Mouse (Mus musculus): ENCODE data around the gene Plxna3. TPM values are rescaled to one million over a fixed set of nuclear protein-coding genes. Genes with fewer than 3 reads are reported as not detected.

The Plxna3 gene
- 16.8 and 18.4 TPM in 2 replicates for polyA plus RNA-seq (2015; fragmentation: Nextera tagmentation; extraction: Ambion mirVana)

DNA sequence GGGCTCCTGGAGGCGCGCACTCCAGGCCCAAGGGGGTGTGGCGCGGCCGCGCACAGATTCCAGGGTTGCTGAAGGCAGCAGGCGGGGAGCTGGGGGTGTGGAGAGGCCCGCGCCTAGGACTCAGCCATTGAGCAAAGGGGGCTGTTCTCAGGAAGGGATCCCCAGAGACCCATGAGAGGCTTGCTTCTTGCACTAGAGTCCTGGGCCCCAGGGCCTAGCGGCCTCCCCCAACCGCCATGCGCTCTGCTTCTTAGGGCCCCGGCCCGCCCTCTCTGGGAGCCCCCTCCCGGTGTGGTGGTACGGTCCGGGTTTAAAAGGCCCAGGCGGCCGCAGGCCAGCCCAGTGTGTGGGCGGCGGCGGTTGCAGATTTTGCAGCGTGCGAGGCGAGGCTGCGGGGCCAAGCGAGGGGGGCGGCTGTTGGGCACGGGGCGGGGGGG lies at the start of gene Plxna3:
Plxna3 (plus strand) TSS at position 342 of the 437 bp plus-strand sequence.
- peak; percentile 93 for ATAC-seq (ENCODE audit: insufficient read depth, low FRiP score)

DNA sequence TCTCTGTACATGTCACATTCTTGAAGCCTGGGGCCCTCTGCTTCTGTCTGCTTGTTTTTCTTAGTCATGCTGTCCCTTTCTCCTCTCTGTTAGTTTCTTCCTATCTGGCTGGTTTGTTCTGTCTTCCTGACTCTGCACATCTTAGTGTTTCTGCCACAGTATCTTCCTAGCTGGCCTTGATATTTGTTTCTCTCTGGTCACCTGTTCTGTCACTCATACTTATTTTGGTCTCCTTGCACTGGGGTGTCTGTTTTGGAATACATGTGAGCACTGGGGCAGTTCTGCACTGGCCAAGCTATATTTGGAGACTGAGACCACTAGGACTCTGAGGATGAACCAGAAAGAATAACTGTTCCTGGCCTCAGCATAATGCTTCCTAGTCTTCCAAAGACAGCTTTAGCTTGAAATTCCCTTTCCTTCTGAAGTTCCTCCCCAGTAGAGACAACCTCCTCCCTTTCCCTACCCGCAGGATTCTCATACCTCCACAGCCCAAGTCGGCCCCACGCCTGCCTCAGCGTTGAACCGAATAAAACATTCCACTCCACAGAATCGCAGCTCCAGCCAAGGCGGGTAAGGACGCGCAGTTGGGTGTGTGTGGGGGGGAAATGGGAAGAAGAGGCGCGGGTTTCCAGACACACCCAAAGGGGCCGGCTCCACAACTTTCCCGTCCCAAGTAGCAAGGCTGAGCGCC lies 47.7 kb upstream of the Plxna3 start:
- Histone ChIP-seq H3K9me3 (replicated peaks; ENCODE audit: control insufficient read depth, low read length) (no peaks in the 10 kb centered on the region), H3K9ac (ENCODE audit: low read length) (peak overlapping the region; percentile 70), H3K27ac (ENCODE audit: low read length) (peak overlapping the region; percentile 93), H3K4me3 (replicated peaks; ENCODE audit: low read length) (peak overlapping the region; percentile 53), H3K4me1 (ENCODE audit: control insufficient read depth, insufficient read depth, low read length) (peaks cover 6% of the 10 kb centered on the region; the same call in 1 of the 2 replicates), H3K36me3 (ENCODE audit: control insufficient read depth, insufficient read depth, low read length) (no peaks in the 10 kb centered on the region), H3K27me3 (ENCODE audit: control insufficient read depth, insufficient read depth, low read length) (no peaks in the 10 kb centered on the region), H3K4me2 (ENCODE audit: low read depth, low read length) (peak overlapping the region; percentile 65)
- 8% methylated on average over 14 of the region's 14 CpGs for WGBS
- 0 out of 2 replicates have a peak, but pooled peaks have one; percentile 5 for ATAC-seq (ENCODE audit: insufficient read depth, low FRiP score)

More for the DNA sequence above, at the start of gene Plxna3:
- no peaks in the 10 kb centered on the region for H3K36me3 ChIP-seq (ENCODE audit: control insufficient read depth, insufficient read depth, low read length)
- no peaks in the 10 kb centered on the region for H3K27me3 ChIP-seq (ENCODE audit: control insufficient read depth, insufficient read depth, low read length)
- H3K4me3 ChIP-seq (replicated peaks; ENCODE audit: low read length): peak within 1 kb of the TSS; percentile 55
- peak within 1 kb of the TSS; percentile 60 for H3K4me2 ChIP-seq (ENCODE audit: low read depth, low read length)
- H3K4me1 ChIP-seq (ENCODE audit: control insufficient read depth, insufficient read depth, low read length): no peaks in the 10 kb centered on the region
- peak within 1 kb of the TSS; percentile 76 for H3K9ac ChIP-seq (ENCODE audit: low read length)
- no peaks in the 10 kb centered on the region for H3K9me3 ChIP-seq (replicated peaks; ENCODE audit: control insufficient read depth, low read length)
- WGBS: 8% methylated on average over 28 of the region's 30 CpGs
- peak within 1 kb of the TSS; percentile 77 for H3K27ac ChIP-seq (ENCODE audit: low read length)

DNA sequence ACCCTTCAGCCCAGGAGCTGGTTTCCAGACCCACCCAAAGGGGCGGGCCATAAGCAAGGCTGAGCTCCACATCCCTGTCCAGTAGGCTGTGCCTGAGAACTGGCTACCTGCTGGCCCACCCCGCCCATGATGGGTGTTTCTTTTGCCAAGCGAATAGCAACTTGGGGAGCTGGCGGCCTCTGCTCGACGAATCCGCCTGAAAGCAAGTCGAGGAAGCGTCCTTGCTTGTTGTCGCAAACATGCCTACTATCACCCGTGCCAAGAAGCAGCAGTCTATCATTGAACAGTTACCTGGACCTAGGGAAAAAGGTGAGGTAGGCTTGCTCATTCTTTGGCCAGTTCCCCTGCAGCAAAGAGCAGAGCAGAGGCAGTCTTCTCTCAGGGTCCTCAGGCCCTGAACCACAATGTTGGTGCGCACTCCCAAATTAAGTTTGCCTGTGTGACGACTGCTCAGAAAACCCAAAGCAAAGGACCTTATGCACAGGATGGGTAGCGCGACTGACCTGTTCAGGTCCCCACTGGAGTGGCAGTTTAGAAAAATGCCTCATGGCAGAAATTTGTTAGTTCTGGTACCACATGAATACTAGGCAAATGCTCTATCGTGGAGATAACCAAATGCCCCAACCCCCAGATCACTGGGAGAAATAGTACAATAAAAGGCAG lies 47.0 kb upstream of the Plxna3 start, which contains the start of the genes Taz and Dnase1l1:
Taz (plus strand) TSS at position 181 of the 663 bp plus-strand sequence.
Dnase1l1 (minus strand) TSS at position 606 of the 663 bp plus-strand sequence.
- Histone ChIP-seq H3K27ac (ENCODE audit: low read length) (peak within 1 kb of the TSS; percentile 93), H3K36me3 (ENCODE audit: control insufficient read depth, insufficient read depth, low read length) (no peaks in the 10 kb centered on the region), H3K9ac (ENCODE audit: low read length) (peak within 1 kb of the TSS; percentile 70), H3K9me3 (replicated peaks; ENCODE audit: control insufficient read depth, low read length) (no peaks in the 10 kb centered on the region), H3K4me1 (ENCODE audit: control insufficient read depth, insufficient read depth, low read length) (peaks cover 6% of the 10 kb centered on the region; the same call in 1 of the 2 replicates), H3K4me3 (replicated peaks; ENCODE audit: low read length) (peak within 1 kb of the TSS; percentile 53), H3K27me3 (ENCODE audit: control insufficient read depth, insufficient read depth, low read length) (no peaks in the 10 kb centered on the region), H3K4me2 (ENCODE audit: low read depth, low read length) (peak within 1 kb of the TSS; percentile 65)
- 16% methylated on average over 16 of the region's 16 CpGs for WGBS
- peak; percentile 95 for ATAC-seq (ENCODE audit: insufficient read depth, low FRiP score)

DNA sequence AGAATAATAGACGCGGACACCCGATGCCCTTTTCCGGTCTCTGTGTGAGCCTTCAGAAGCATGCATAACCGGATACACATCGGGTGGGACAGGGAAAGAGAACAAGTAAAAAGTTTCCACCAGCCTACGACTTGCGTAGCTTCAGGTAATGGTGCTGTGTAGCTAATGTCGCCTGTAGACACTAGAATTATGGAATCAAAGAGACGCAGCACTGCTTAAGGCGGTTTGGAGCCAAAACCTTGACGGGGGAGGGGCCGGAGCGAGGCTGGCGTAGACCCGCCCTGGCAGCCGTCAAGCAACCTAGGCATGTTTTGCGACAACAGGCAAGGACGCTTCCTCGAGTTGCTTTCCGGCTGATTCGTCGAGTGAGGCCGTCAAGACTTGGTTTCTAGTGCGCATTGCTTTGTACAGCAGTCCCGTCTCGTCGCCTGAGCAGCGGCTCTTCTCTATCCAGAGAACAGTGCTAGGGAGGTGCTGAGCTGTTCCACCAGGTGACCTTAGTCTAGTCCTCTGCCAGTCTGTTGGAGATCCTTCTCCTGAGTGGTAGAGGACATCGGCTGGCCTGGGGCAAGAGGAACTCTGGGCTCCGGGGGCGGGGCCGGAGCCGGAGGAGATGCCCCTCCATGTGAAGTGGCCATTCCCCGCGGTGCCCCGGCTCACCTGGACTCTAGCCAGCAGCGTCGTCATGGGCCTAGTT lies 46.3 kb upstream of the Plxna3 start:
- Histone ChIP-seq H3K9me3 (replicated peaks; ENCODE audit: control insufficient read depth, low read length) (no peaks in the 10 kb centered on the region), H3K27me3 (ENCODE audit: control insufficient read depth, insufficient read depth, low read length) (no peaks in the 10 kb centered on the region), H3K4me2 (ENCODE audit: low read depth, low read length) (peak overlapping the region; percentile 65), H3K4me3 (replicated peaks; ENCODE audit: low read length) (peak overlapping the region; percentile 53), H3K36me3 (ENCODE audit: control insufficient read depth, insufficient read depth, low read length) (no peaks in the 10 kb centered on the region), H3K27ac (ENCODE audit: low read length) (peak overlapping the region; percentile 93), H3K9ac (ENCODE audit: low read length) (peak overlapping the region; percentile 68), H3K4me1 (ENCODE audit: control insufficient read depth, insufficient read depth, low read length) (peaks cover 6% of the 10 kb centered on the region; the same call in 1 of the 2 replicates)
- peak; percentile 72 for ATAC-seq (ENCODE audit: insufficient read depth, low FRiP score)
- WGBS: 19% methylated on average over 39 of the region's 39 CpGs

DNA sequence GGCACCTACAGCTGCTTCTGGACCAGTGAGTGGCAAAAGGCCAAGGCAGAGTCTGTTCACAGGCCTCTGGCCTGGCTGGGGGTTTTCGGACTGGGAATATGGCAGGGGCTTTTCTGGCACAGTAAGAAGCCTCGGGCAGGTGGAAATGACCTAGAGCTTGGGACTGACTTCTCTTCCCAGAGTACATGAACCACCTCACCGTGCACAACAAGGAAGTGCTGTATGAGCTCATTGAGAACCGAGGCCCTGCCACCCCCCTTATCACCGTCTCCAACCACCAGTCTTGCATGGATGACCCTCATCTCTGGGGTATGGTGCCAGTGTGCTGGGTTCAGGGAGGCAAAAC lies 45.8 kb upstream of the Plxna3 start:
- Histone ChIP-seq H3K36me3 (ENCODE audit: control insufficient read depth, insufficient read depth, low read length) (no peaks in the 10 kb centered on the region), H3K4me3 (replicated peaks; ENCODE audit: low read length) (peak overlapping the region; percentile 53), H3K27ac (ENCODE audit: low read length) (peak overlapping the region; percentile 93), H3K4me2 (ENCODE audit: low read depth, low read length) (peak overlapping the region; percentile 61), H3K4me1 (ENCODE audit: control insufficient read depth, insufficient read depth, low read length) (peaks cover 6% of the 10 kb centered on the region; the same call in 1 of the 2 replicates), H3K9ac (ENCODE audit: low read length) (peak overlapping the region; percentile 68), H3K9me3 (replicated peaks; ENCODE audit: control insufficient read depth, low read length) (no peaks in the 10 kb centered on the region), H3K27me3 (ENCODE audit: control insufficient read depth, insufficient read depth, low read length) (no peaks in the 10 kb centered on the region)
- WGBS: 29% methylated on average over 5 of the region's 5 CpGs
- ATAC-seq (ENCODE audit: insufficient read depth, low FRiP score): no peak

DNA sequence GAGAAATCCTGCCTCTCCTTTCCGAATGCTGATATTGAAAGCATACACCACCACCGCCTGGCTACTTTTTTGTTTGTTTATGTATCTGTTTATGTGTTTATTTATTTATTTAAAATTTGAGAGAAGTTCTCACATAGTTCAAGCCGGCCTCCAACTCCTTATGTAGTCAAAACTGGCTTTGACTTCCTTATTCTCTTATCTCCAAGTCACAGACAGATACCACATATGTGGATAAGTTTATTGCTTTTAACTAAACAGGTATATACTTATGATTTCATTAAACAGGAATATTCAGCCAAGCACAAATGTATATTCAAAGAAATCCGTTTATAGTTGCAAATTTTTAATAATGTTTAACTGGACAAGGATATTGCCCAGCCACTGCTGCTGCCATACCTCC lies 35.4 kb upstream of the Plxna3 start:
- ATAC-seq (ENCODE audit: insufficient read depth, low FRiP score): no peak
- Histone ChIP-seq H3K9me3 (replicated peaks; ENCODE audit: control insufficient read depth, low read length) (no peaks in the 10 kb centered on the region), H3K4me1 (ENCODE audit: control insufficient read depth, insufficient read depth, low read length) (0 out of 2 replicates have a peak, but pooled peaks cover 2% of the 10 kb centered on the region), H3K36me3 (ENCODE audit: control insufficient read depth, insufficient read depth, low read length) (peaks cover 4% of the 10 kb centered on the region; the same call in 1 of the 2 replicates), H3K27ac (ENCODE audit: low read length) (no peak overlapping the region), H3K27me3 (ENCODE audit: control insufficient read depth, insufficient read depth, low read length) (no peaks in the 10 kb centered on the region), H3K4me2 (ENCODE audit: low read depth, low read length) (no peak overlapping the region), H3K9ac (ENCODE audit: low read length) (no peak overlapping the region), H3K4me3 (replicated peaks; ENCODE audit: low read length) (no peak overlapping the region)
- 63% methylated on average over 4 of the region's 4 CpGs for WGBS

DNA sequence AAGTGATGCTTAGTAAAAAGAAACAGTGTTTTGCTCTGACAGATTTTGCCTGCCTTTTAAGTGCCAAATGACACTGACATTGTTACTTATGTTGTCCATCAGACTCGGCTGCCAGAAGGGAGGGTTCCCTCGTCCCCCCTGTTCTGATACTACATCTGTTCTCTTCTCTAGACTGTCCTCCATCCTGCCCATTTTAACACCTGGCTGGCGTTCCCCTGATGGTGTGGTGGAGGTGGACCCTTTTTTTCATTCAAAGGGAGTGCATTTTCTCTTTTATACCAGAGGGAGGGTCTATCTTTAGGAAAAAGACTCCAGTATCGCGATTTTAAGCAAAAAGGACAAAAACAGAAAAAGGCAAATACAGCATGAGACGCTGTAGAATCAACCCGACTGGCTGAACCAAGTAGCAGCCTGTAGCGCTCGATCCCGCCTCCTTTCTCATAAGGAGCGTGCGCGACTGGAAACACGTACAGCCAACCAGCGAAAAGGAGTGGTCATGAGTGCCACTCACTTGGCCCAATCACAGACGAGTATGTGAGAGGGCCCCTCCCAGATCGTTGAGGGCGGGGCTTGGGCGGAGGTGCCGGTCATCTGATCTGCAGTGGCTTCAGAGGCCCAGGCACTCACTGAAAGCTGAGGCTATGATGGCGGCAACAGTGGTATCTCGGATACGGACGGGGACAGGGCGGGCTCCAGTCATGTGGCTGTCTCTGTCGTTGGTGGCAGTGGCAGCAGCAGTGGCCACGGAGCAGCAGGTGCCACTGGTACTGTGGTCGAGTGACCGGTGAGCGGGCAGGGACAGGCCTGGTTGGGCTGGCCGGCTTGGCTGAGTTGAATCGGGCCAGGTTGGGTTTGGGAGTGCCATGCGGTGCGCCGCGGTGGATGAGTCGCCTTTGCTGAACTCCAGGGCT lies 32.1 kb upstream of the Plxna3 start, which contains the start of gene Atp6ap1:
Atp6ap1 (plus strand) TSS at position 560 of the 911 bp plus-strand sequence.
- H3K4me3 ChIP-seq (replicated peaks; ENCODE audit: low read length): peak within 1 kb of the TSS; percentile 65
- peak within 1 kb of the TSS; percentile 79 for H3K9ac ChIP-seq (ENCODE audit: low read length)
- H3K36me3 ChIP-seq (ENCODE audit: control insufficient read depth, insufficient read depth, low read length): no peaks in the 10 kb centered on the region
- WGBS: 11% methylated on average over 37 of the region's 37 CpGs
- no peaks in the 10 kb centered on the region for H3K27me3 ChIP-seq (ENCODE audit: control insufficient read depth, insufficient read depth, low read length)
- peak; percentile 99 for ATAC-seq (ENCODE audit: insufficient read depth, low FRiP score)
- peak within 1 kb of the TSS; percentile 69 for H3K4me2 ChIP-seq (ENCODE audit: low read depth, low read length)
- H3K4me1 ChIP-seq (ENCODE audit: control insufficient read depth, insufficient read depth, low read length): 0 out of 2 replicates have a peak, but pooled peaks cover 2% of the 10 kb centered on the region
- H3K9me3 ChIP-seq (replicated peaks; ENCODE audit: control insufficient read depth, low read length): no peaks in the 10 kb centered on the region
- H3K27ac ChIP-seq (ENCODE audit: low read length): peak within 1 kb of the TSS; percentile 66

DNA sequence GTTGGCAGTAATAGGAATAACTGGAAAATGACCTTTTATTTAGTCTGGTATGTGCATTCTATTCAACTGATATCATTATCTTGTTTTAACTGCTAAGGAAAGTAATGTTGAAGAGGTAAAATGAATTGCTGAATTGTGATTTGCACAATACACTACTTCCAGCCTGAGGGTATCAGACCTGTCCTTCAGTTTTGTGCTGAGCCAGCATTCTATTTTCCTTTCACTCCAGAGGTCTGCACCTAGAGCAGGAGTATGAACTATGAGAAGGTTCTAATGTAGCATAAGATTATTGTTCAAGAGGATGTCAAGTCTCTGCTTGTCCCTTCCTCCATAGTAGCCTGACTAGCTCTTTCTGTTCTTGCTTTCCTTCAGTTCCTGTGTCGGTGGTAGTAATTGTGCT lies 30.5 kb upstream of the Plxna3 start:
- Histone ChIP-seq H3K4me3 (replicated peaks; ENCODE audit: low read length) (no peak overlapping the region), H3K9me3 (replicated peaks; ENCODE audit: control insufficient read depth, low read length) (no peaks in the 10 kb centered on the region), H3K4me2 (ENCODE audit: low read depth, low read length) (no peak overlapping the region), H3K4me1 (ENCODE audit: control insufficient read depth, insufficient read depth, low read length) (0 out of 2 replicates have a peak, but pooled peaks cover 2% of the 10 kb centered on the region), H3K27me3 (ENCODE audit: control insufficient read depth, insufficient read depth, low read length) (no peaks in the 10 kb centered on the region), H3K36me3 (ENCODE audit: control insufficient read depth, insufficient read depth, low read length) (no peaks in the 10 kb centered on the region), H3K9ac (ENCODE audit: low read length) (no peak overlapping the region), H3K27ac (ENCODE audit: low read length) (no peak overlapping the region)
- ATAC-seq (ENCODE audit: insufficient read depth, low FRiP score): no peak
- WGBS: 84% methylated on average over 1 of the region's 1 CpGs
